Mouse (Mus musculus) thymus, postnatal 36 days (tissue): ENCODE data around the gene Lamb1.

Experiments used
- DNase-seq, 2 experiments: peaks; one replicate each; pipeline ENCODE4 v3.0.0; 2022; ENCODE audit warnings: mixed read lengths in 2 of 2

Lamb1 gene

DNA sequence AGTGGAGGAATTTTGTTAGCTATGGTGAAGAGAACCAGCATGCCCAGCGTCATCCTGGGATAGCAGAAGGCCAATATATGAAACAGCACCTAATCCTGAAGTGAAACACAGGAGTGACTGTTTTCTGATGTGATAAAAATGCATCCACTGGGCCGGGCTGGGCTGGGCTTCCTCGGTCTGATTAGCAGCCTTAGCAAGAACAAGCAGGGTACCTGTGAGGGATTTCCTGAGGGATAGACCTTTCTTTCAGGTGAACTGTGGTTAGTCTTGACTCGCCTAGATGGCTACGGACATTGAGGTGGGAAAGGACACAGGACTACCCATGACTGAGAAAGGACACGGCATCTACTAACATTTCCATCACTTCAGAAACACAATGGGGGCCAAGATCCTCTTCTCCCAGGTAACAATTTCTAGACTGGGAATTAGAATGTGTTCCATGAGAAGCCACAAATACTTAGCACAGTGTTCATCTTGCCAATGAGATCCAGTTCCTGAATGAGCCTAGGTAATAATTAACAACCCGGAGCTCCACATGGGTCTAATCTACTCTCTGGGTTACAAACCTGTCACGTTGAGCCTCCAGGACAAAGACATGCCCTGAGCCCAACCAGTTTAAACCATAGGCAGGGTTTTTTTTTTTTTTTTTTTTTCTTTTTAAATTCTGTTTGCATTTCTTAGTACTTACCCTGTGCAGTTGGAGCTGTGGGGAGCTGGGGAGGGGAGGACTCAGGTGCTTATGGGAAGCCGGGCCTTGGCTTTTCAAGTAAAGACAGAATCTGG lies 8.7 kb upstream of the Lamb1 start:
- no peak for DNase-seq

DNA sequence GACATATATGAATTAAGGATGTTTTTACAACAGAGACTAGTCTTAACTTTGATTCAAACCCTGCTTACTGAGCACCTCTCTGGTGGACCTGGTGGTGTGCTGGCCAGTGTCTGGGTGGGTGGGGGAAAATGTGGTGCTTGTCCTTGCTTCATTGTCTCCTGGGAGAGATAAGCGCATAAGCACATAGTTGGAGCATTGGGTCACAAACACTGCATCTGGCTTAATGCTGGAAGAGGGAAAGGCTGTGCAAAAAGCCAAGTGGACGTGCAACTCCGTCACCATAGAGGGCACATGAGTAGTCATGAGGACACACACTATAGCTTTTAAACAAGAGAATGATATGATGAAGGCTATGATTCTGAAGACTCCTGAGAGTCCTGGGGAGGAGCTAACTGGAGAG lies 3.2 kb upstream of the Lamb1 start:
- no peak for DNase-seq

DNA sequence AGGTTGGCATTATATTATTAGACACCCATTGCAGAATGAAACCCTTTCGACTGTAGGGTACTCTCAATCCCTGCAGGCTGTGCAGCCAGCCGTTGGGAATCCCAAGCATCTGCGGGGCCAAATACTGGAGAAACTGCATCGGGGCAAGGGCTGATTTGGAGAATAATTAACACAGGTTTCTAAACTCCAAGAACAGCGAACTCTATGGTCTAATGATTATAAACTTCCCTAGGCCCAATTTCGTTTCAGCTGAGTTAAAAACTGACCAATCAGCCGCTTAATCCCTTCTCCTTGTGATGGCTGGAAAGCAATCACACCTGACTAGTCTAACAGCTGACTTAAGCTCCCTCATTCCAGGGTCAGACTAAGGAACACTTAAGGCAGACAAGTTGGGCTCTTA lies 1.1 kb upstream of the Lamb1 start:
- DNase-seq = no peak

DNA sequence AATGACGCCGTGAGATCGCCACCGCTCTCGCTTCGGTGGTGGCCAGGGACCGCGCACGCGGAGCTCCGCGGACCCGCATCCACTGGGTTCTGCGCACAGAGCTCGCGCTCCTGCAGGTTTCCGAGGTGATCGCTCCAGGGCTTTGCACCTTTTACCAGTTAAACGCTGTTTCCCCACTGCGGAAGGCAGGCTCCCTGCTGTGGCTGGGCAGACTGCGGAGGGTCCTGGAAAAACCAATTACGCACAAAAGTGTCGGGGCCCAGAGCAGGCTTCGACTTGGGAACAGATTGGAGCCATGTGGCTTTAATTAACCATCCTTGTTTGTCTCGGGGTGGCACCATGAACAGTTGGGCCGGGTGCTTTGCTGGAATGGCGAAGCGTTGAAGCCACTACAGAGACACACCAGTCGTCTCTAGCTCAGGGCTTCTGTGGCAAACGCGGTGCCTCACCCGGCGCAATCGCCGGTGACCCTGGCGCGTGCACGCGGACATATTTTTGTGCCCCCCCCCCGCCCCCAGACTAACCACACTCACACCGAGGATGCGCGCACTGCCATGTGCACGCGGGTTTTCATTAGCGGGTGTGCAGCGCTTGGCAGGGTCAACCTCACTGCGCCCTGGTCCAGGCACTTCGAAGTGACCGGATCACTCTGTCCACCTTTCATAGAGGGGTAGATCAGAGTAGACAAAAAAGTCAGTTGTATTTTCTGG lies 843 bp downstream of the Lamb1 start:
- DNase-seq = no peak

DNA sequence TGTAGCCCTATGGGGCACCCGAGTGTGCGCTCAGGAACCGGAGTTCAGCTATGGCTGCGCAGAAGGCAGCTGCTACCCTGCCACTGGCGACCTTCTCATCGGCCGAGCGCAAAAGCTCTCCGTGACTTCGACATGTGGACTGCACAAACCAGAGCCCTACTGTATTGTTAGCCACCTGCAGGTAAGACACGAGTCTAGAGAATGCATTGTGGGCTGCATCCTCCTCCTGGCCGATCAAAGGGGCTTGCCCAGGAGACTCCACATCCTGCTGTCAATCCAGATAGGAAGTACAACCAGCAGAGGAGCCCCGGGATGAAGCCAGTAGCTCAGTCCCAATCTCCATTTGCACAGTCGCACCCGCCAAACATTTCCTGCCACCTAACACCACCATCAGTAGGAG lies 1.7 kb downstream of the Lamb1 start:
- no peak for DNase-seq

DNA sequence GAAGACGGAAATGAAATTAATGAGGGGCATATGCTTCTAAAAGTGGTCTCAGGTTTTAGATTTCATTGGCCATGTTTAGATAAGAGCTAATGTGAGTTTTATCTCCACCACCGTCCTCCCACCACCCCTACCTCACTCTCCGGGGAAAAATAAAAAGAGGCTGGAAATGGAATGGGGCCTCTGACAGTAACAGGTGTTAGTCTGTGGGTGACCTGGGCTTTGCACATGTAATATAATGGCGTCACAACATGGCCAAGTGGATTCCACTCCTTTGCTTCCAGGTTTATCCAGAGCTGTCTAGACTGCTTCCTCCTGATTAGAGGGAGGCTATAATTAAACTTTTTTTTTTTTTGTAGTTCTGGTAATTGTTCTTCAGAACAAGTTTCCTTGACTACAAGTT lies 2.3 kb downstream of the Lamb1 start:
- DNase-seq = no peak

DNA sequence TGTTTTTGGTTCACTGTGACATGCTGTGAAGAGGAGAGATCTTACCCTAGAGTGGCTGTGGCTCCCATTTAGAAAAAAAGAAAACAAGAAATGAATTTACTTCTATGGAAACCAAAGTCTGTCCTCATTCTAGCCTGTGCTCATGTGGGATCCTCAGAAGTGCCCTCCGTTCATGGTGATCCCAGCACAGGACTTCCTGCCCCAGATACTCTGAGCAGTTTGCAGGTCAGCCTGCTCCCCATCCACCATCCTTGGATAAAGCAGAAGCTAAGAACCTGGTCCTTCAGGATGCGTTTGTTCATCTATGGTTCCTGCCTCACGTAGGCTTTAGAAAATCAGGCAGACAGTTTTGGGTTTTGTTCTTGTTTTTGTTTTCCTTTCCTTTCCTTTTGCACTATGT lies 3.3 kb downstream of the Lamb1 start:
- no peak for DNase-seq

DNA sequence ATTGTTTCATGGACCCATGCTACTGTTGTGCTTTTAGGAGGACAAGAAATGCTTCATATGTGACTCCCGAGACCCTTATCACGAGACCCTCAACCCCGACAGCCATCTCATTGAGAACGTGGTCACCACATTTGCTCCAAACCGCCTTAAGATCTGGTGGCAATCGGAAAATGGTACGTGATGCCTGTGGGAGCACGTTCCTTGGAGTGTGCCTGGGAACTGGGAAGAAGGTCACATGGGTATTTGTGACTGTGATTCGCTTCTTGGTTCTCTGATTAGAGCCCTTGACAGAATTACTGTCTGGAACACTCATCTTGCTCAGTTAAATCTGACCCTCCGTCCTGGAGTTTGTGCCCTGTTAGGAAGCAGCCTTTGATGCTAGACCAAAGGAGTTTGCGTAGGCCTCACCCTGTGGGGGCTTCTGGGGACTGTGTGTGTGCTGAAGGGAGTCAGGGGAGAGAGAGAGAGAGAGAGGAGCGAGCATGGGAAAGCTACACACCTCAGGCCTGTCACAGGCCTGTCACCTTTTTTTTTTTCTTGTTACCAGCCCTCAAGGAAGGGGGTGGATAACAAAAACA lies 4.1 kb downstream of the Lamb1 start:
- DNase-seq = no peak

DNA sequence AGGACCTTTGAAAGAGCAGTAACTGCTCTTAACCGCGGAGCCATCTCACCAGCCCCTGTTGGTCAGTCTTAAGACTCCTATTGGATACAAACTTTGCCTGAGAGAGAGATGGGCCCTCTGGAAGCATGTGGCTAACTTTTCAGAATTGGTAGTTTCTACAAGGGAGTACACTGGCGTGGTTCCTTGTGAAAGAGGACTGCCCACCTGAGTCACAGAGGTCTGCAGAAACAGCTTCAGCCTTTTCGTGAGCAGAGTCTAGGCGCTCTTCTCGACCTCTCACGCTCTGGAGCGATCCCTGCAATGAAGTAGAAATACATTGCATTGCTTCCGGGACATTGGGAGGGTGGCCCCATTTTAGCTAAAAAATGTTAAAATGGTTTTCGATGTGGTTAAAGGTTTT lies 5.3 kb downstream of the Lamb1 start:
- no peak for DNase-seq

DNA sequence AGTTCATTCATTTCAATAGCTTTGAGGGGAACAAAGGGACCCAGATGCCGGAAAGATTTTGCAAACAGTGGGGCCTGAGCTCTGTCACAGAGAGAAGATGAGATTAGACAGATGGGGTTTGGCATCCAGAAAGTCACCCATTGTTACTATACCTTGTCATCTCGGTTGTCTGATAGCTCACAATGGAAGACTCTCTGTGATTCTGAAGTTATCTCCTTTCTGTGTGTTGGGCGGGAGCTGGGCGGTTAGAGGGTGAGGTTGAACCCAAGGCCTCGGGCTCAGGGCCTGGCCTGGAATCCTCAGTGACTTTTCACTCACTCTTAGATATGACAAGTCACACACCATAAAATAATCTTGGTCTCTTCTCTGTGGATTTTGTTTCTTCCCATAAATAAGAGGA lies 5.7 kb downstream of the Lamb1 start:
- no peak for DNase-seq

DNA sequence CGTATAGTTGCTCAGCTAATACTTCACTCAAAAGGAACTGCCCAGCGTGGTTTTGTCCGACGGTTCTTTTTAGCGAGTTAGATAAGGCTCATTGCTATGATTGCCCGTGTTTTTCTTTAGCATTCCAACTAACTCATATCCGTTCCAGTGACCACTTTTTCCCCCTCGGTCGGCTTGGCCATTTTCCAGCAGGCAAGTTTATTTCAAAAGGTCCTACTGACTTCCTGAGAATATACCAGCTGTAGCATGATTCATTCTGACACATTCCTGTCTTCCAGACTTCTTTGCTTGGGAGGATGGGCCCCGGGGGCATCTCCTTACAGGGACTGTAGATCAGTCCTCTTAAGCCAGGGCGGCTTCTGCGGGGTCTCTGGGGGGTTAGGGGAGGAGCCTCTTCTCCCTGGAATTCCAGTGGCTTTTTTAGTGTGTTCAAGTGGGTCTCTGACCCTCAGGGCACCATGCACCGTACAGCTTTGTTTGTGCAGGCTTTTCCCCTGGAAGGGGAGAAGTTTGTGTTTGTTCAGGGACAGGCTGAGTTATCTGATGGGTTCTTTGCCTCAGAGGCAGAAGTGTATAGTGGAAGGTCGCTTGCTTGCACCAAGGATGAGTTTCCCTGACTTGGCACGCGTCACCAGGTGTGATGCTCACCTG lies 6.5 kb downstream of the Lamb1 start:
- no peak for DNase-seq

DNA sequence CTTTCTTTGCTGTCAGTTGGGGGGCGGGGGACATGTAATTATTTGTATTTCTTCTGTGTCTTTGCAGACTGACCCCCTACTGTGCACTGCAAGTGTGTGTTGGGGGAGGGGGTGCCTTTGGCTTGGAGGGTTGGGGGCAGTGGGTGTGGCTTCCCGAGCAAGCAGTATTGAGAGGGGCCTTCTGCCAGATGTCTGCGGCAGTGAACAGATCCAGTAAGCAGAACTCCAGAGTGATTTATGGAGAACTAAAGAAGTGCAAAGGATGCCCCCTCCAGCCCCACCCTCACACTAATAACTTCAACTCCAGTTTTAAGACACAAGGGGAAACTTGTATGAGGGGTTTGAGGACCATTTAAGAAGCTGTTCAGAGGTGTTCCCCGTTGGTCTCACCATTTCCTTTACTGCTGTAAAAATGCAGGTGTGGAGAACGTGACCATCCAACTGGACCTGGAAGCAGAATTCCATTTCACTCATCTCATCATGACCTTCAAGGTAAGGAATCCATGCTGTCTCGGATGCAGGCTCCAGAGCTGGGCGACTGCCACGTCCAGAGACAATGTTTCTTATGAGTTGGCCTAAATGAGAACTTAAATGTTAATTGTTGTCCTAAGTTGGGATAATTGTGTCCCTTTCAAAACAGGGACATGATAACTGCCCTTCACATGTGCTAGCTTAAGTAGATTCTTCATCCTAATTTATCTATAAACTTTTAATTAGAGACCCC lies 7.1 kb downstream of the Lamb1 start:
- no peak for DNase-seq

DNA sequence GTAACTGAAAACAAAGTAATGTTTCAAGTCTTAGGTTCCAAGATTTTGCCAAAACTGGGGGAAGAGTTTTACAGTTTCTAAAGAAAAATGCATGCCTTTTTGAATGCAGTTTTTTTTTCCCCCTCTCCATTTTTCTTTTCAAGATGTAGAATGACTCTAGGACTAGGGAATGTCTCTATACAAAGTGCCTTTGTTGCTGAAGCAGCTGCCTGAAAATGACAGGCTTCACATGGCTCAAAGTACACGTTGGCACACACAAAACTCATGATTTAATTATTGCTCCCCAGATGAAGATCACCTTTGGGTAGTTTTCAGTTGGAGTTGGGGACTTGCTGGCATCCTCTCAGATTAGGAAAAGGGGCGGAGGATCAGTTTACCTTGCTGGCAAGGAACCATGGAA lies 7.8 kb downstream of the Lamb1 start:
- DNase-seq = no peak

DNA sequence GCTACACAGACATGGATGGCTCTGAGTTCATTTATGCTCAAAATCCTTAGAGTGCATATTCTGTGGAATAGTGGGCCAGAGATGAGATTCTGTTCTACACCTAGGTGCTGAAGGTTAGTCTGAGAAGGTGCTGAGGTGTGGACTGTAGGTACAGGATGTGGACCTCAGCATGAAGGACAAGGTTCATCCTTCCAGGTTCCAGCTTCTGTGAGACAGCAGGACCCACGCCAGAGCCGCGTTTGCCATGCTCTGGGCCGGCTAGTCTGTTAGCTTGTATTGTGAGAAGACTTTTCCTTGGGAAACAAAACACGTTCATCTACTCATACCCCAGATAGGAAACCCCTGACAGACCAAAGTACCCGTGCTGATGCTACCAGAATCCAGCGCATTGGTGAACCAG lies 8.6 kb downstream of the Lamb1 start:
- no peak for DNase-seq

DNA sequence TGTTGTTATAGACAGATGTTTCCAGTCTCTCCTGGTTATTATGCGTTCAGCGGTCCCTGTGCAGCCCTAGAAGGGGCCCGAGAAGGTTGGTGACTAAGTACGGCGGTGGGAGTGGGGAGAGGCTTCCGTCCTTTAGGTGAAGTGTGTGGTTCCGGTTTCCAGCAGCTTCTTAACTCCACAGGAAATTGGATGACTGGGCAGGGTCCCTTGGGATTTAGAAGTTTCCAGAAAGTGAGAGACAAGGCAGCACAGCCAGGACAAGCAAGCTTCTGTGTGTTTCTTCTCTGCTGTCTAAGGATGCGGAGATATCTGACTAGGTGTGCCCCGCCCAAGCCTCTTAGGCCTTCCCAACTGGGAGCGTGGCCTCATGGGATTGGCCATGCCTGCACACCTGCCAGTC lies 10.4 kb downstream of the Lamb1 start:
- no peak for DNase-seq

DNA sequence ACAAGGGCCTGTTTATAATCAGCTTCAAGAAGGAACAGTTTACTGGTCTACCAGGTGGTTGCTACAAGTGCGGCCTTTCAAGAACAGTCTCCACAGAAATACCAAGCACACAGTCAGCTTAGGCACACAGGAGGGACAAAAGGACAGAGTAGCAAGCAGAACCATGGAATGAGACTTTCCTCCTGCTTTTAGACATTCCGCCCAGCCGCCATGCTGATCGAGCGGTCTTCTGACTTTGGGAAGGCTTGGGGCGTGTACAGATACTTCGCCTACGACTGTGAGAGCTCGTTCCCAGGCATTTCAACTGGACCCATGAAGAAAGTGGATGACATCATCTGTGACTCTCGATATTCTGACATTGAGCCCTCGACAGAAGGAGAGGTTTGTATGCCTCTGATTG lies 13.2 kb downstream of the Lamb1 start:
- DNase-seq = no peak

DNA sequence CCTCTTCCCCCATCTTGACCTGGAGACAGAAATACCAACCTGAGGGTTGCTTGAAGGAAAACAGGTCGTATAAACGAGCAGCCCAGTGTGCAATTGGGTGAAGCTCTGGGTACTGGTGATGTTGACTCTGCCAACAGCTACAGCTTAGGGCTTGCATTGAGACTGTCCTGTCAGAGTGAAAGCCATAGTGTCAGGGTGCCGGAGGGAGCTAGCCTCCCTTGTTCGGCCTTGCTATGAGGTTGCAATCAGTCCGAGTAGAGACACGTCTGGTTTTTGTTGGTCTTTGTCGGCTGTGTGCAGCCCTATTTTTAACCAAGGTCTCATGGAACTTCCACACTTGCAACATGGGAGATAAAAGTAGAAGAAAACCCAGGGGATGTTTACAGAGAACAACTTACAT lies 15.3 kb downstream of the Lamb1 start:
- DNase-seq = no peak

DNA sequence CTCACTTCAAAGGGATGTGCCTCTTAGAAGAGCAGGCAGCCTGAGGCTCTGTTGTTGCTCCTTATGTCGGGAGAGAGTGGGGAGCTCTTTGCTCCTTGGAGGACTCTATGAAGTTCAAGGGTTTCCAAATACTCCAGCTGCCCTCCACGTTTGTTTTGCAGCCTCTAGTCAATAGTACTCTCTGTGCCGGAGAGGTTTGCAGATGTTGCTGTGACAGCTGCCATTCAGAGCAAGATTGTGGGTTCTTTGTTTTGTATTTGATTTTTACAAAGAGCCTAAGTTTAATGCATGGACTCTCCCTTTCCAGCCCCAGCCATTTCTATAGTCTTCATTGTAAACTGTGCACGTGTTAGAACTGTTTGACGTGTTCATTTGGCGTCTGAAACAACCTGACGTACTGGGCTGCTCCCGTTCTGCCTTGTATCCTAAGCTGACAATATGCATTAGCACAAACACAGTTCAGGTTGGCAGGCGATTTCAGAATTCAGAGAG lies 16.1 kb downstream of the Lamb1 start:
- no peak for DNase-seq

DNA sequence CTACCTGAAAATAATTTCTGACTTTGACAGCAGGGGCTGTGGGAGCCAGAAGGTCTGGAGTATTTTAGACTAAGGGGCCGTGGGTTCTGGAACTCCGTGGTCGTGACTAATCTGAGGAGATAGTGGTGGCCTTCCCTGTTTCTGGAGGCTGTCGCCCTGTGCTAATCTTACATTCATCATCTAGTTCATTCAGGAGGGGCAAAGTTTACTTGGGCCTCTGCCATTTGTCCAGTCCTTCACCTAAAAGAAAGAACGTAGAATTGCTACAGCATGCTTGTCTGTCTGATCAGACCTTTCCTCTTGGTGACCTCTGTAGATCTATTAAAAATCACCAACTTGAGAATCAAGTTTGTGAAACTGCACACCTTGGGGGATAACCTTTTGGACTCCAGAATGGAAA lies 17.2 kb downstream of the Lamb1 start:
- DNase-seq = no peak

DNA sequence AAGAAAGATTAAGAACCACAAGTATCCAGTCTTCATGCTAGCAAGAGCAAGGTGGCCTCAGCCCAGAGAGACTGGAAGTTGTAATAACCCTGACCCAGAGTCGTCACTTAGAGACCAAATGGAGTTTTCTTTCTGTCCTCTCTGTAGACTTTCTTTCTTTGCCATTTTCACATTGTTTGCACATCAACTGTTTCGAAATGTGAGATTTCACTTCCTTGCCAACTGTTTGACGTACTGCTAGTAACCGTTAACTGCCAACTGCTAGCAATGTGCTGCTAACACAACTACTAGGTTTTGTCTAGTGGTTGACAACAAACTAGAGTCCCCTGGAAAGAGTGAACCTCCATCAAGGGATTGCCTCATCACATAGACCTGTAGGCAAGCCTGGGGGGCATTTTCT lies 18.1 kb downstream of the Lamb1 start:
- DNase-seq = no peak

DNA sequence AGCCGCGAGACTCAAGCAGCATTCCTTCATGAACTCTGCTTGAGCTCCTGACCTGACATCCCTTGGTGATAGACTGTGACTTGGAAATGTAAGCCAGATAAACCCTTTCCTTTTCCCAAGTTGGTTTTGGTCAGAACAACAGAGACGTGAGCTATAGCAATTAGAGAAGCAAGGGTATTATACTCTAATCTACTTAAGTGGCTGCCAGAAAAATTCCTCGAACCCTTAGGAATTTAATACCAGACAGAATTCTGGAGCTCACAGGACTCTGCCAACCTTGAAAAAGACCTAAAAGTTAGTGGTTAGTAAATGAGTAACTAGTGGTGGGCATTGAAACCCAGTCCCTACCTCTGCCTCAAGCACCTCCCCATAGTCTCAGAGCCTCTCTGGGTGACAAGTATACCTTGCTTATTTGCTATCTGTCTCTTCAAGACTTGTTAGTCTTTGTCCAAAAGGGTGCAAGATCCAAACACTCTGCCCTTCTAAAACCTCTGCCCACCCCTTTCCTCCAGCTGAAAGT lies 18.6 kb downstream of the Lamb1 start:
- DNase-seq = no peak

DNA sequence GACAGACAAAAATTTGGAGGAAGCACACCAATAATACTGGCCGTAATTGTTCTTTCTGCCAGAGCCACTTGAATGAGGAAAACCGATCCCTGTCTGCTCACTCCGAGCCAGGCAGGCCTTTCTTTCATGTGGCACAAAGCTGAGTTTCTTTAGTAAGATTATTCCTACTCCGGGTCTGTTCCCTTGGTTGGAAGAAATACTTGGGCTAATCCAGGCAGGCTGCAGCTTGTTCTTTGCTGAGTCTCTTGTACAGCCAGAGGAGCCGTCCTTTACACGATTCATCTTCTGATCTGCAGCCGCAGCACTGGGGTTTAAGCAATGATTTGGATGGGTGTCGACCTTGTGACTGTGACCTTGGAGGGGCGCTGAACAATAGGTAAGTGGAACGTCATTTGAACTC lies 24.0 kb downstream of the Lamb1 start:
- no peak for DNase-seq

DNA sequence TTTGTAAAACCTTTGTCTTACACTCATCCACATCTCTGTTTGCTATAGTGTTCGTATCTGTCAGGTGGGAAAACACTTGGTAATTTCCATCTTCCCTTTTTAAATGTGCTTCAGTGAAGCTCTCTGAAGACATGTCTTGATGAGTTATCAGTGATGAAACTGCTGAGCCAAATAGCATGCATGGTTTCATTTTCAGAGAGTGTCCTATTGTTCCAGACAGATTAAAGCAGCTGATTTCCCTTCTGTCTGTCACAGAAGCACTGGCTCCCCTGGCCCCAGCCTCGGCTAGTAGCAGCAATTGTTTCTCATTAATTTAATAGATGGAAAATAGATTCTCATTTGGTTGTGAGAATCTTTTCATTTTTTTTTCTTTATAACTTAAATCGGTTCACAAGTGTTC lies 25.9 kb downstream of the Lamb1 start:
- no peak for DNase-seq
